Mouse (Mus musculus): ENCODE data around the gene Plcb1.

- TF ChIP-seq GATA1 (IDR thresholded peaks at IDR 0.05; ENCODE audit: low read length) (no peak), TAL1 (IDR thresholded peaks at IDR 0.05; ENCODE audit: low read length) (no peak)
Measured at GRCm38 (mm10) chr2:135123695-135124343, 338.0 kb downstream of the Plcb1 start.
